Mouse (Mus musculus) cerebellum, adult 9-11 months (tissue): ENCODE measurements at regions not wholly inside any gene's neighbourhood (a gene's known extent, or its start where the extent isn't known, plus 50 kb on each side); places are given as distances from the start of the nearest gene placed in this dataset.

Experiments used
- DNase-seq: peaks from one replicate; pipeline ENCODE4 v3.0.0; 2022

- DNase-seq, result peak; percentile 41
These were observed 89.6 kb upstream of the Ssbp2 start for GRCm38 (mm10) chr13:91370441-91370840.

GRCm38 (mm10) chr13:91370886-91371595 lies 89.0 kb upstream of the Ssbp2 start:
- DNase-seq, result peak; percentile 84

- DNase-seq, result no peak
These were observed 88.5 kb upstream of the Ssbp2 start for GRCm38 (mm10) chr13:91371596-91371987.

- DNase-seq, result peak; percentile 72
These were observed 87.8 kb upstream of the Ssbp2 start for GRCm38 (mm10) chr13:91372130-91372875.

- no peak for DNase-seq
These were observed 85.9 kb upstream of the Ssbp2 start for GRCm38 (mm10) chr13:91374141-91374540.

GRCm38 (mm10) chr13:91376556-91376955 lies 83.5 kb upstream of the Ssbp2 start:
- no peak for DNase-seq

GRCm38 (mm10) chr13:91377428-91377827 lies 82.7 kb upstream of the Ssbp2 start:
- no peak for DNase-seq

- no peak for DNase-seq
These were observed 82.1 kb upstream of the Ssbp2 start for GRCm38 (mm10) chr13:91377972-91378371.

- DNase-seq, result no peak
These were observed 74.7 kb upstream of the Ssbp2 start for GRCm38 (mm10) chr13:91385393-91385792.

GRCm38 (mm10) chr13:91387913-91388312 lies 72.2 kb upstream of the Ssbp2 start:
- DNase-seq, result no peak

GRCm38 (mm10) chr13:91403632-91404031 lies 56.5 kb upstream of the Ssbp2 start:
- no peak for DNase-seq

- no peak for DNase-seq
These were observed 55.1 kb upstream of the Ssbp2 start for GRCm38 (mm10) chr13:91405027-91405426.

GRCm38 (mm10) chr13:91410116-91410515 lies 50.0 kb upstream of the Ssbp2 start:
- no peak for DNase-seq
